ENCODE assay signal across 8 mouse cellular contexts in genomic region chr11:69419813-69420553, GRCm38 (mm10). TPM values are rescaled to one million over a fixed set of nuclear protein-coding genes. Genes with fewer than 3 reads are reported as not detected.
DNase-seq lines count a peak whose midpoint lies in the region; ATAC-seq and TF ChIP-seq lines count a peak whose summit lies in the region.

No protein-coding gene starts in this region.

- DNase-seq in gastrocnemius, adult 18-20 months (ENCODE audit: low spot score): peak; percentile 64
- DNase-seq in gastrocnemius, adult 8-10 months (ENCODE audit: low spot score in 2 of 2): no peak
- DNase-seq in forebrain, postnatal 0 days: no peak
- peak; percentile 74 for DNase-seq in intestine, embryonic 14.5 days (ENCODE audit: low spot score)
- no peak for DNase-seq in layer of hippocampus, postnatal 36 days

- peak overlapping the region; percentile 98 for H3K4me2 ChIP-seq in forebrain, postnatal 0 days (ENCODE audit: low read depth)
- peak overlapping the region; percentile 94 for H3K4me2 ChIP-seq in intestine, embryonic 14.5 days (ENCODE audit: low read length)
- peak overlapping the region; percentile 89 for H3K4me2 ChIP-seq in liver, embryonic 16.5 days (ENCODE audit: low read depth, low read length)
- H3K4me2 ChIP-seq in neural tube, embryonic 13.5 days: peak overlapping the region; percentile 96

- no peaks in the 10 kb centered on the region for H3K36me3 ChIP-seq in forebrain, postnatal 0 days (ENCODE audit: insufficient read depth)
- H3K36me3 ChIP-seq in intestine, embryonic 14.5 days (ENCODE audit: control insufficient read depth, insufficient read depth, low read length): no peaks in the 10 kb centered on the region
- H3K36me3 ChIP-seq in liver, embryonic 16.5 days (ENCODE audit: control insufficient read depth, insufficient read depth): no peaks in the 10 kb centered on the region
- no peaks in the 10 kb centered on the region for H3K36me3 ChIP-seq in neural tube, embryonic 13.5 days

- peak overlapping the region; percentile 66 for H3K27ac ChIP-seq in brown adipose tissue, adult 24 weeks (replicated peaks; ENCODE audit: low read depth, low read length)
- no peak overlapping the region for H3K27ac ChIP-seq in forebrain, postnatal 0 days (ENCODE audit: low read depth, low read length)
- peak overlapping the region; percentile 86 for H3K27ac ChIP-seq in intestine, embryonic 14.5 days (ENCODE audit: low read depth)
- H3K27ac ChIP-seq in liver, embryonic 16.5 days (ENCODE audit: low read length): peak overlapping the region; percentile 58; the same call in 1 of the 2 replicates
- H3K27ac ChIP-seq in neural tube, embryonic 13.5 days (replicated peaks): peak overlapping the region; percentile 100

- no peak for TF ChIP-seq CTCF in forebrain, postnatal 0 days (IDR thresholded peaks at IDR 0.05; ENCODE audit: low read depth)

- WGBS in forebrain, postnatal 0 days: 3% methylated on average over 31 of the region's 31 CpGs
- under 1% methylated on average over 30 of the region's 31 CpGs for WGBS in intestine, embryonic 14.5 days
- 1% methylated on average over 29 of the region's 31 CpGs for WGBS in liver, embryonic 16.5 days (ENCODE audit: insufficient replicate concordance)
- WGBS in neural tube, embryonic 13.5 days: under 1% methylated on average over 31 of the region's 31 CpGs

- no peak overlapping the region; the same call in 1 of the 2 replicates for H3K9ac ChIP-seq in forebrain, postnatal 0 days
- H3K9ac ChIP-seq in intestine, embryonic 14.5 days (ENCODE audit: low read length): peak overlapping the region; percentile 49
- peak overlapping the region; percentile 25 for H3K9ac ChIP-seq in liver, embryonic 16.5 days (ENCODE audit: low read depth, low read length)
- peak overlapping the region; percentile 64 for H3K9ac ChIP-seq in neural tube, embryonic 13.5 days

- H3K27me3 ChIP-seq in forebrain, postnatal 0 days (ENCODE audit: insufficient read depth, low read length): peaks cover 19% of the 10 kb centered on the region
- peaks cover 22% of the 10 kb centered on the region for H3K27me3 ChIP-seq in intestine, embryonic 14.5 days (replicated peaks; ENCODE audit: control insufficient read depth, insufficient read depth, low read length)
- peaks cover 56% of the 10 kb centered on the region for H3K27me3 ChIP-seq in liver, embryonic 16.5 days (ENCODE audit: control insufficient read depth, insufficient read depth, low read depth, low read length)
- H3K27me3 ChIP-seq in neural tube, embryonic 13.5 days: peaks cover 28% of the 10 kb centered on the region

- H3K4me1 ChIP-seq in brown adipose tissue, adult 24 weeks (ENCODE audit: control insufficient read depth, insufficient read depth, insufficient read length, low read length): peaks cover 2% of the 10 kb centered on the region
- peaks cover 18% of the 10 kb centered on the region for H3K4me1 ChIP-seq in forebrain, postnatal 0 days (ENCODE audit: insufficient read depth)
- peaks cover 24% of the 10 kb centered on the region for H3K4me1 ChIP-seq in intestine, embryonic 14.5 days (replicated peaks; ENCODE audit: control insufficient read depth, insufficient read depth, low read length)
- peaks cover 46% of the 10 kb centered on the region for H3K4me1 ChIP-seq in liver, embryonic 16.5 days (ENCODE audit: control insufficient read depth, low read depth, low read length)
- peaks cover 50% of the 10 kb centered on the region for H3K4me1 ChIP-seq in neural tube, embryonic 13.5 days (replicated peaks)

- peak overlapping the region; percentile 73 for H3K4me3 ChIP-seq in brown adipose tissue, adult 24 weeks (ENCODE audit: insufficient read depth, low read depth, low read length)
- peak overlapping the region; percentile 71 for H3K4me3 ChIP-seq in forebrain, postnatal 0 days (ENCODE audit: low read depth, low read length)
- H3K4me3 ChIP-seq in intestine, embryonic 14.5 days (ENCODE audit: low read depth, low read length): peak overlapping the region; percentile 90
- peak overlapping the region; percentile 58 for H3K4me3 ChIP-seq in liver, embryonic 16.5 days (ENCODE audit: low read depth, low read length)
- peak overlapping the region; percentile 90 for H3K4me3 ChIP-seq in neural tube, embryonic 13.5 days

- no peaks in the 10 kb centered on the region for H3K9me3 ChIP-seq in forebrain, postnatal 0 days (ENCODE audit: low read length)
- H3K9me3 ChIP-seq in intestine, embryonic 14.5 days (ENCODE audit: control insufficient read depth, low read length): no peaks in the 10 kb centered on the region
- H3K9me3 ChIP-seq in liver, embryonic 16.5 days (replicated peaks; ENCODE audit: control insufficient read depth, low read length): no peaks in the 10 kb centered on the region
- no peaks in the 10 kb centered on the region for H3K9me3 ChIP-seq in neural tube, embryonic 13.5 days

- no peak for ATAC-seq in forebrain, postnatal 0 days
- no peak for ATAC-seq in intestine, embryonic 14.5 days (replicated peaks; ENCODE audit: low FRiP score, low TSS enrichment, low read depth)
- peak; percentile 30 for ATAC-seq in liver, embryonic 16.5 days (ENCODE audit: low read depth)
- ATAC-seq in neural tube, embryonic 13.5 days (ENCODE audit: low read depth): no peak

RNA-seq across cellular contexts. Expression of gene Kdm6b, which starts 6.5 kb away (rescaled TPM):
- 10 to 100 TPM; 19.6 to 22.0 TPM for total RNA-seq in gastrocnemius, adult 18-20 months (2021)
- 10 to 100 TPM; 19.1 to 22.9 (median 20.8) TPM for total RNA-seq in gastrocnemius, adult 8-10 months (2022)
- 13.9 and 16.9 TPM in 2 replicates for polyA plus RNA-seq in brown adipose tissue, adult 24 weeks (2012; ENCODE audit: insufficient read depth, insufficient read length, missing spikeins)
- 10.2 and 15.0 TPM in 2 replicates for total RNA-seq in forebrain, postnatal 0 days (2014; rRNA removed)
- polyA plus RNA-seq in forebrain, postnatal 0 days (2015; fragmentation: Nextera tagmentation; extraction: Ambion mirVana): 18.1 and 30.2 TPM in 2 replicates
- 29.1 and 29.6 TPM in 2 replicates for polyA plus RNA-seq in intestine, embryonic 14.5 days (2014; fragmentation: Nextera tagmentation; extraction: Ambion mirVana)
- 4.1 and 4.3 TPM in 2 replicates for polyA plus RNA-seq in liver, embryonic 16.5 days (2015; fragmentation: Nextera tagmentation; extraction: Ambion mirVana)
- polyA plus RNA-seq in neural tube, embryonic 13.5 days (2015; fragmentation: Nextera tagmentation; extraction: Ambion mirVana): 44.8 and 47.4 TPM in 2 replicates
- 10 to 100 TPM; 32.0 to 41.6 TPM for total RNA-seq in layer of hippocampus, postnatal 36 days (2021)

RNA-seq across cellular contexts. Expression of gene Tmem88, which starts 21.9 kb away (rescaled TPM):
- total RNA-seq in gastrocnemius, adult 18-20 months (2021): 1 to 10 TPM; 2.6 to 4.1 TPM
- 1 to 10 TPM; 4.1 to 4.6 (median 4.1) TPM for total RNA-seq in gastrocnemius, adult 8-10 months (2022)
- polyA plus RNA-seq in brown adipose tissue, adult 24 weeks (2012; ENCODE audit: insufficient read depth, insufficient read length, missing spikeins): 4.1 and 8.3 TPM in 2 replicates
- 2.0 and 2.4 TPM in 2 replicates for total RNA-seq in forebrain, postnatal 0 days (2014; rRNA removed)
- polyA plus RNA-seq in forebrain, postnatal 0 days (2015; fragmentation: Nextera tagmentation; extraction: Ambion mirVana): 6.8 and 7.7 TPM in 2 replicates
- 34.8 and 38.4 TPM in 2 replicates for polyA plus RNA-seq in intestine, embryonic 14.5 days (2014; fragmentation: Nextera tagmentation; extraction: Ambion mirVana)
- polyA plus RNA-seq in liver, embryonic 16.5 days (2015; fragmentation: Nextera tagmentation; extraction: Ambion mirVana): 7.1 and 7.8 TPM in 2 replicates
- polyA plus RNA-seq in neural tube, embryonic 13.5 days (2015; fragmentation: Nextera tagmentation; extraction: Ambion mirVana): 7.8 and 8.4 TPM in 2 replicates
- 1 to 10 TPM; 1.8 to 2.6 TPM for total RNA-seq in layer of hippocampus, postnatal 36 days (2021)

RNA-seq across cellular contexts. Expression of gene Cyb5d1, which starts 24.6 kb away (rescaled TPM):
- 10 to 100 TPM; 29.3 to 33.0 TPM for total RNA-seq in gastrocnemius, adult 18-20 months (2021)
- 10 to 100 TPM; 33.2 to 38.0 (median 36.7) TPM for total RNA-seq in gastrocnemius, adult 8-10 months (2022)
- polyA plus RNA-seq in brown adipose tissue, adult 24 weeks (2012; ENCODE audit: insufficient read depth, insufficient read length, missing spikeins): 16.1 and 18.9 TPM in 2 replicates
- 21.1 and 28.9 TPM in 2 replicates for total RNA-seq in forebrain, postnatal 0 days (2014; rRNA removed)
- 17.0 and 24.2 TPM in 2 replicates for polyA plus RNA-seq in forebrain, postnatal 0 days (2015; fragmentation: Nextera tagmentation; extraction: Ambion mirVana)
- polyA plus RNA-seq in intestine, embryonic 14.5 days (2014; fragmentation: Nextera tagmentation; extraction: Ambion mirVana): 23.3 and 23.8 TPM in 2 replicates
- polyA plus RNA-seq in liver, embryonic 16.5 days (2015; fragmentation: Nextera tagmentation; extraction: Ambion mirVana): 9.5 and 9.9 TPM in 2 replicates
- polyA plus RNA-seq in neural tube, embryonic 13.5 days (2015; fragmentation: Nextera tagmentation; extraction: Ambion mirVana): 36.2 and 39.2 TPM in 2 replicates
- total RNA-seq in layer of hippocampus, postnatal 36 days (2021): 10 to 100 TPM; 44.6 to 48.6 TPM

RNA-seq across cellular contexts. Expression of gene Naa38, which starts 24.7 kb away (rescaled TPM):
- 10 to 100 TPM; 70.5 to 72.1 TPM for total RNA-seq in gastrocnemius, adult 18-20 months (2021)
- 10 to 100 TPM; 73.2 to 78.1 (median 75.7) TPM for total RNA-seq in gastrocnemius, adult 8-10 months (2022)
- polyA plus RNA-seq in brown adipose tissue, adult 24 weeks (2012; ENCODE audit: insufficient read depth, insufficient read length, missing spikeins): 249 and 290 TPM in 2 replicates
- 47.7 and 59.2 TPM in 2 replicates for total RNA-seq in forebrain, postnatal 0 days (2014; rRNA removed)
- 125 and 141 TPM in 2 replicates for polyA plus RNA-seq in forebrain, postnatal 0 days (2015; fragmentation: Nextera tagmentation; extraction: Ambion mirVana)
- polyA plus RNA-seq in intestine, embryonic 14.5 days (2014; fragmentation: Nextera tagmentation; extraction: Ambion mirVana): 184 and 197 TPM in 2 replicates
- polyA plus RNA-seq in liver, embryonic 16.5 days (2015; fragmentation: Nextera tagmentation; extraction: Ambion mirVana): 73.4 and 76.8 TPM in 2 replicates
- polyA plus RNA-seq in neural tube, embryonic 13.5 days (2015; fragmentation: Nextera tagmentation; extraction: Ambion mirVana): 112 and 117 TPM in 2 replicates
- total RNA-seq in layer of hippocampus, postnatal 36 days (2021): 100 to 1,000 TPM; 117 to 118 TPM

RNA-seq across cellular contexts. Expression of gene Chd3, which starts 50.8 kb away (rescaled TPM):
- 1 to 10 TPM; 5.7 to 7.9 TPM for total RNA-seq in gastrocnemius, adult 18-20 months (2021)
- total RNA-seq in gastrocnemius, adult 8-10 months (2022): 1 to 10 TPM; 4.2 to 9.0 (median 5.5) TPM
- 19.4 and 27.0 TPM in 2 replicates for polyA plus RNA-seq in brown adipose tissue, adult 24 weeks (2012; ENCODE audit: insufficient read depth, insufficient read length, missing spikeins)
- total RNA-seq in forebrain, postnatal 0 days (2014; rRNA removed): 356 and 381 TPM in 2 replicates
- 55.3 and 74.7 TPM in 2 replicates for polyA plus RNA-seq in forebrain, postnatal 0 days (2015; fragmentation: Nextera tagmentation; extraction: Ambion mirVana)
- 52.4 and 62.3 TPM in 2 replicates for polyA plus RNA-seq in intestine, embryonic 14.5 days (2014; fragmentation: Nextera tagmentation; extraction: Ambion mirVana)
- polyA plus RNA-seq in liver, embryonic 16.5 days (2015; fragmentation: Nextera tagmentation; extraction: Ambion mirVana): 5.0 and 5.7 TPM in 2 replicates
- 82.3 and 84.6 TPM in 2 replicates for polyA plus RNA-seq in neural tube, embryonic 13.5 days (2015; fragmentation: Nextera tagmentation; extraction: Ambion mirVana)
- 100 to 1,000 TPM; 537 to 553 TPM for total RNA-seq in layer of hippocampus, postnatal 36 days (2021)

Comparison
In these comparisons a context has a peak if more than half of its experiments do, and no peak if none do; other contexts are left out.
1. DNase-seq: peak in gastrocnemius, adult 18-20 months (single experiment) and intestine, embryonic 14.5 days (single experiment); none in gastrocnemius, adult 8-10 months (0 of 2), forebrain, postnatal 0 days (single experiment) and layer of hippocampus, postnatal 36 days (0 of 2).
2. Peak in every context shown above with its lines, with median percentiles within 50 percentile points of each other: H3K4me3 ChIP-seq and H3K4me2 ChIP-seq.